Mouse (Mus musculus) layer of hippocampus, adult 9-10 months (tissue): Measurements from ENCODE around the gene Prdm10.

Source experiments
- DNase-seq: peaks from one replicate; pipeline ENCODE4 v3.0.0; 2022; ENCODE audit warnings: low spot score

The Prdm10 gene

GRCm38 (mm10) chr9:31304358-31304757 lies 24.0 kb downstream of the Prdm10 start:
- no peak for DNase-seq

GRCm38 (mm10) chr9:31305117-31305516 lies 24.8 kb downstream of the Prdm10 start:
- DNase-seq = no peak

- DNase-seq = no peak
Observed at GRCm38 (mm10) chr9:31305807-31306206, 25.5 kb downstream of the Prdm10 start.

DNA sequence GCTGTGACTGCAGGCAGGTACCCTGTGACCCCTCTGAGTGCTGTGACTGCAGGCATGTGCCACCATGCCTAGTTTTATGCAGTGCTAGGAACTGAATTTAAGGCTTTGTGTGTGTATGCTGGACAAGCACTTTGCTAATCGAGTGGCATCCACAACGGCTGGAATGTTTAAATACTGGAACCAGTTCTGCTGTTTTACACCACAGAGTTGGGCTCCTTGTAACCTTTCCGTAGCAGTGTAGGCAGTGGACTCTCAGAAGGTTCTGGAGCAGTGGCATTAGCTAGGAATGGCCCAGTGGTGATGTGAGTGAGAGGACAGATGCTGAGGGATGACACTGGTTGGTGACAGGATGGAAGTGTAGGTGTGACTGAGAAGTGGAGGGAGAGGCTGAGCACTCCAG lies 26.9 kb downstream of the Prdm10 start:
- DNase-seq = no peak

DNA sequence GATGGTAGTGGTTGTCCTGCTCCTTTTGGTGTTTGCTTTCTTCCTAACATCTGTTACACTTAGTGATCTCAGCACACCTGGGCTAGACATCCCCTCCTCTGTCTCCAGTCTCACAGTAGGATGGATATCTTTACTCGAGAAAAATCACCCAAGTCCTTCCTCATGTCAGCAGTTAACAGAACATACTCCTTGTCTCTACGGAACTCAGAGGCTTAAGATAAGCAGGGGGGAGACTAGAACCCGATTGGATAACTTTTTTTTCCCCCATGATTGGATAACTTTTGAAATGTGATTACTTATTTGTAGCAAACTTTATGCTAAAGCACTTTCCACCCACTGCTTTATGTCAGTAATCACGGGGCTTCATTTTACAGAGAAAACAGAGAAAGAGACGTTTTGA lies 28.7 kb downstream of the Prdm10 start:
- DNase-seq = no peak

GRCm38 (mm10) chr9:31310662-31311061 lies 30.3 kb downstream of the Prdm10 start:
- no peak for DNase-seq

GRCm38 (mm10) chr9:31313876-31314275 lies 33.5 kb downstream of the Prdm10 start:
- DNase-seq = no peak

DNA sequence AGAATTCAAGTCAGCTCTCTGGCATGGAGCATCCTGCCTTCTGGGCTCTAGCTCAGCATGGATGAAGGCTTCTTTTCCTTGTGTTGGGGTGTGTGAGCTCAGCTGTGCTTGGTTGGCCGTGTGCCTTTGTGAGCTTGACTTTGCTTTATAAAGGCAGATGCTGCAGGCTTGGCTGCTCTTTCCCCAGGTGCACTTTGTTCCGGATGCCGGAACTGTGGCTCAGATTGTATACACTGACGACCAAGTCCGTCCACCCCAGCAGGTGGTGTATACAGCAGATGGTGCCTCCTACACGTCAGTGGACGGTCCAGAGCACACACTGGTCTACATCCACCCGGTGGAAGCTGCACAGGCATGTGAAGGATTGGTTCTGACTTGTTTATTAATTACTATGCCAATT lies 35.6 kb downstream of the Prdm10 start:
- DNase-seq = no peak

GRCm38 (mm10) chr9:31318956-31319355 lies 38.6 kb downstream of the Prdm10 start:
- no peak for DNase-seq

DNA sequence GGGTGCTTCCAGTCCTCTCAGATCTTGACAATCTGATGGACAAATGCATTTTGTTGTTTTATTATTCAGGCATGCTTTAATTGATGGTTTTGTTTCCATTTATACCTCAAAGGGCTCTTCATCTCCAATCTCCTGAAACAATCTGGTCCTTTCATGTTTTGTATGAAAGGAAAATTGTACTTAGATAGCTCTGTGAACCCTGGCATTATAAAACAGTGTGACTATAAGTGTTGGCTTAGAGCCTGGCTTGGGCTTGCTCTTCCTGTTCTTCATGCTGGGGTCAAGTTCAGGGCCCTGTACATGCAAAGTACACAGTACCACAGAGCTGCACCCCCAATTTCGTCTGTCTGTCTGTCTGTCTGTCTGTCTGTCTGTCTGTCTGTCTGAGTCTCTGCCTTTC lies 40.4 kb downstream of the Prdm10 start:
- no peak for DNase-seq

DNA sequence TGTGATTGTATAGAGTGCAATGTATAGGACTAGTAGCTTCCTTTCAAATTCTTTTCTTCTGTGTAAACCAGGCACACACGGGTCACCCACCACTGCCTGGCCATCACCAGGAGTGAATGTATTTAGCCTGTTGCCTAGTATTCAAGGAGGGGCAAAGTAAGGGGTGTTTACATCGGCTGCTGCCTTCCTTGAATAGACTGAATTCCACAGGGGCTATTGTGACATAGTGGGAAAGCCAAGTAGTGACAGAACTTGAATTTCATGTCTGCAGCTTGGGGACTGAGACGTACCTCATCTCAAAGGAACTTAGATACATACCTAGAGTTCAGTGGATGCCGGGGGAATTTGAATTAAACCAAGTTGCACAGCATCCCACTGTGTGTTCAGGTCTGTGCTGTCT lies 41.2 kb downstream of the Prdm10 start:
- no peak for DNase-seq

DNA sequence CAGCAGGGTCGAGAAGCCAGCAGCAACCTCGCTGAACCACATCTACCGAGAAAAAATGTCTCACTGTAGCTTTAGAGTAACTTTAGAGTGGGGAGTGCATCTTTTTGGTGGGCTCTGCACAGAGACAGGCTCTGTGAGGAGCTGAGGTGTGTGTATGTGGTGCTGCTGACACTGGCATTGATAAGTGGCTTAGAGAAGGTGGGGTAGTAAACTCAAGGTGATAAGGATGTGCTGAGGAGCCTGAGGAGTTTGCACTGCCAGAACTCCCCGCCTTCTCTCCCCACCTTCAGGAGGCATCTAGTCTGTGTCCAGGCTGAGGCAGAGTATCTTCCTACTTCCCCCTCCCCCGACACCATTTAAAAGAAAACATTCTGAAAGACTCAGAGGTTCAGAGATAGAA lies 41.8 kb downstream of the Prdm10 start:
- no peak for DNase-seq

DNA sequence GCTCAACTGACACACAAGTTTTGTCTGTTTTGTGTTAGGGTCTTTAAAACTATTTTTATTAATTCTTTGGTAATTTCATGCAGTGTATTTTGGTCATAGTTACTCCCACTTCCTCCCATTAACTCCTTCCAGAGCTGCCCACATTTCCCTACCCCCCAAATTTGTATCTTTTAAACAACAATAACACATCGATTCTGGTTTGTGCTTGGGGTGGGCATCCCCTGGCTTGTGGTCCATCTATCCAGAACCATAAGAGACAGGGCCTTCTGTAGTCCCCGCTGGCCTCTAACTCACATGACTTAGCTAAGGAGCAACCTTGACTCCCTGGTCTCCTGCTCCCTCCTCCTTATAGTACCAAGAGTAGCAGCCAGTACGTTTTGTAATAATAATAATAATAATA lies 50.5 kb downstream of the Prdm10 start:
- no peak for DNase-seq

GRCm38 (mm10) chr9:31331246-31331645 lies 50.9 kb downstream of the Prdm10 start:
- DNase-seq = peak; percentile 32

- DNase-seq = no peak
Observed at GRCm38 (mm10) chr9:31331906-31332305, 51.6 kb downstream of the Prdm10 start.

- DNase-seq = no peak
Observed at GRCm38 (mm10) chr9:31332826-31333225, 52.5 kb downstream of the Prdm10 start.

GRCm38 (mm10) chr9:31334991-31335390 lies 54.7 kb downstream of the Prdm10 start:
- no peak for DNase-seq

DNA sequence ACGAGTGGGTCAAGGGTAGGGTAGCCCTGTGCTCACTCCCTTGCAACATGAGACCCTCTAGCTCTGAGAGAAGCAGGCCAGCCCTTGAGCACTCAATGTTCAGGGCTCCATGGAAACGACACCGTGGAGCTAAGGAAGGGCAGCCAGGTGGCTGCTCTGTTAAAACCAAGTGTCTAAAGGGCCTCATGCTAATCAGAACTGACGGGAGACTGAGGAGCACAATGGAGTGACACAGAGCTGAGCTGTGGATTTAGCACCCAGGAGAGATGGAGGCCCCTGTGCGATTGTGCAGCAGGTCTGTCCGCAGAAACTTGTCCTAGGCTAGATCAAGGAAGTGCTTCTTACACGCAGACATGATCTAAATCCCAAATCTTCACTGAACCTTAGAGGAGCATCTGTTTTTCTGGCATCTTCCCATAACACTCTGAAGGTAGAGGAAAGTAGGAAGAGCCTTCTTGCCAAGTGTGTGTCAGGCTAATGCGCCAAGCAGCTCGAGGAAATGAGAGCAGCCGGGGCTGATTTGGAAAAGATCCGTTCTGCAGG lies 64.0 kb downstream of the Prdm10 start:
- DNase-seq = no peak

GRCm38 (mm10) chr9:31346575-31347080 lies 66.3 kb downstream of the Prdm10 start:
- DNase-seq = no peak

DNA sequence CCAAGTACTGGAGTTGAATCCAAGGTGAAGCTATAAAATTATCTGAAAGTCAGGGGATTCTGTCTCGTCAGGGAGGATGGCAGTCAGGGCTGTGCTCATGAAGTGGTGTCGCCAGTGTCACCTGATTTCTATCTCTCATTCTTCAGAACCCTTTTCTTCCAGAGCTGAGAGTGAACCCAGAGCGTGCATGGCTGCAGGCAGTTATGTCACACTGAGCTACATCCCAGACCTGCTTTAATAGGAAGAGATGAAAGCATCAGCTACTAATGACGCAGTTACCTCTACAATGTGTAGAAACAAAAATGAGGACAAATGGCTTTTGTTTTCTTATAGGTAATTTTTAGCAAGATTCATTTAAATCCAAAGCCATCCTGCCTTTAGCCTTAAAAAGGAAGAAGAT lies 68.1 kb downstream of the Prdm10 start:
- no peak for DNase-seq

DNA sequence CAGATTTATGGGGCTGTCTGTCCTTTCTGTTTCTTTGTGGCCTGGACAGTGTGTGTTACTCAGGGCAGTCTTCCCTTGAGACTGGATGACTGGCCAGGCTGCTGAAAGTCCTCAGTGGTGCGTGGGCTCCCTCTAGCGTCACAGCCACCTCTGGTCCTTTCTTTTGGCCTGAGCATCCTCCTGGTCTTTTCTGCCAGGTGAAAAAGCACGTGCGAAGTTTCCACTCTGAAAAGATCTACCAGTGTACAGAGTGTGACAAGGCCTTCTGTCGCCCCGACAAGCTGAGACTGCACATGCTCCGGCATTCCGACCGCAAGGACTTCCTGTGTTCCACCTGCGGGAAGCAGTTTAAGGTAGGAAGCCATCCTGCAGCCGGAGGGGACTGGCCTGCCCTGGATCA lies 68.6 kb downstream of the Prdm10 start:
- peak; percentile 63 for DNase-seq

- no peak for DNase-seq
Observed at GRCm38 (mm10) chr9:31352716-31353115, 72.4 kb downstream of the Prdm10 start.

DNA sequence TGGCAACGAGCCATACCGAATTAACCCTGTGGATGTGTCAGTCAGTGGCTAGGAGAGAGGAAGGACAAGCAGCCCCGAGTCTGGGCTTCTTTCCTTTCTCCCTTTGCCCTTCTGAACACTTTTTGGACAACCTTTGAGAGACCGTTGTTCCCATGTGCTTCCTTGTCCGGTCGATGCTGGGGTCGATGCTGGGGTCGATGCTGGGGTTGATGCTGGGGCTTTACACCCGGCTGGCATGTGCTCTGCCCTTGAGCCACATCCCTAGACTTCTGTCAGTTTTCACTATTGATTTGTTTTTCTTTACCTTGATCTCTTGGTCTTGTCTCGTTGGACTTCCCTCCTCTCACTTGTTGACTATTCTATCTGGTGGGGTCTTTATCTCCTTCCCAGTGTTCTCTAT lies 73.2 kb downstream of the Prdm10 start:
- no peak for DNase-seq

GRCm38 (mm10) chr9:31354051-31354450 lies 73.7 kb downstream of the Prdm10 start:
- DNase-seq = no peak
